Mouse (Mus musculus): ENCODE data around the gene Unc5cl.
"Not testable (repeated sequence)": the region's sequence is repeated elsewhere in the genome, so short reads cannot be mapped to it uniquely, and the experiment has no call there.

Unc5cl gene

GRCm38 (mm10) chr17:48467395-48468231, 12.9 kb downstream of the Unc5cl start:
- DNase-seq (ENCODE audit: low spot score in 2 of 2): peak; percentile 85 to 89

- DNase-seq (ENCODE audit: low spot score in 2 of 2): not testable (repeated sequence)
Measured at GRCm38 (mm10) chr17:48474282-48474681, 19.6 kb downstream of the Unc5cl start.

GRCm38 (mm10) chr17:48475444-48475843, 20.7 kb downstream of the Unc5cl start:
- no peak for DNase-seq (ENCODE audit: low spot score in 2 of 2)

GRCm38 (mm10) chr17:48479952-48480351, 25.3 kb downstream of the Unc5cl start:
- DNase-seq (ENCODE audit: low spot score in 2 of 2): peak in 1 of 2 experiments; percentile 11

- DNase-seq (ENCODE audit: low spot score in 2 of 2): no peak
Measured at GRCm38 (mm10) chr17:48483764-48484163, 29.1 kb downstream of the Unc5cl start.

GRCm38 (mm10) chr17:48484191-48484590, 29.5 kb downstream of the Unc5cl start:
- DNase-seq (ENCODE audit: low spot score in 2 of 2): no peak

GRCm38 (mm10) chr17:48489466-48489865, 34.8 kb downstream of the Unc5cl start:
- DNase-seq (ENCODE audit: low spot score in 2 of 2): no peak

GRCm38 (mm10) chr17:48492621-48493020, 37.9 kb downstream of the Unc5cl start:
- DNase-seq (ENCODE audit: low spot score in 2 of 2): no peak

- no peak for DNase-seq (ENCODE audit: low spot score in 2 of 2)
Measured at GRCm38 (mm10) chr17:48493582-48493981, 38.9 kb downstream of the Unc5cl start.

- no peak for DNase-seq (ENCODE audit: low spot score in 2 of 2)
Measured at GRCm38 (mm10) chr17:48493986-48494385, 39.3 kb downstream of the Unc5cl start.

GRCm38 (mm10) chr17:48497986-48498385, 43.3 kb downstream of the Unc5cl start:
- no peak for DNase-seq (ENCODE audit: low spot score in 2 of 2)

GRCm38 (mm10) chr17:48500846-48501445, 46.2 kb downstream of the Unc5cl start:
- DNase-seq (ENCODE audit: low spot score in 2 of 2): no peak

- DNase-seq (ENCODE audit: low spot score in 2 of 2): no peak
Measured at GRCm38 (mm10) chr17:48505006-48505405, 50.3 kb downstream of the Unc5cl start.

- DNase-seq (ENCODE audit: low spot score in 2 of 2): no peak
Measured at GRCm38 (mm10) chr17:48506986-48507385, 52.3 kb downstream of the Unc5cl start.

- no peak for DNase-seq (ENCODE audit: low spot score in 2 of 2)
Measured at GRCm38 (mm10) chr17:48509596-48509995, 54.9 kb downstream of the Unc5cl start.

GRCm38 (mm10) chr17:48512614-48513281, 58.0 kb downstream of the Unc5cl start:
- no peak for DNase-seq (ENCODE audit: low spot score in 2 of 2)

GRCm38 (mm10) chr17:48514613-48515012, 59.9 kb downstream of the Unc5cl start:
- DNase-seq (ENCODE audit: low spot score in 2 of 2): no peak

GRCm38 (mm10) chr17:48519046-48519445, 64.3 kb downstream of the Unc5cl start:
- no peak for DNase-seq (ENCODE audit: low spot score in 2 of 2)

GRCm38 (mm10) chr17:48520352-48520751, 65.7 kb downstream of the Unc5cl start:
- DNase-seq (ENCODE audit: low spot score in 2 of 2): no peak

GRCm38 (mm10) chr17:48523056-48523455, 68.4 kb downstream of the Unc5cl start:
- no peak for DNase-seq (ENCODE audit: low spot score in 2 of 2)

GRCm38 (mm10) chr17:48533844-48534705, 79.4 kb downstream of the Unc5cl start:
- DNase-seq (ENCODE audit: low spot score in 2 of 2): no peak

- peak in 1 of 2 experiments; percentile 17 for DNase-seq (ENCODE audit: low spot score in 2 of 2)
Measured at GRCm38 (mm10) chr17:48538328-48538727, 83.6 kb downstream of the Unc5cl start.
